Mouse (Mus musculus) embryonic facial prominence, embryonic 14.5 days (tissue): ENCODE measurements around the gene Dbil5. TPM values are rescaled to one million over a fixed set of nuclear protein-coding genes. Genes with fewer than 3 reads are reported as not detected.
A peak's percentile ranks its signal among the peaks of the same experiment; 100 is the strongest.

ENCODE experiments used
- ATAC-seq: fragments of 200-750 bp; cut with Nextera tagmentation; 2 replicates; pipeline ENCODE4 v1.8.0; 2017; ENCODE audit warnings: low read depth, moderate number of reproducible peaks, moderate TSS enrichment
- DNase-seq: peaks from one replicate; pipeline ENCODE4 v3.0.0-alpha.2; 2015; ENCODE audit warnings: low spot score
- H3K27ac ChIP-seq: fragments of 300-500 bp; sonication (generic); replicated peaks from 2 replicates; pipeline ENCODE4 v1.5.1; 2014; ENCODE audit warnings: low read depth, mild to moderate bottlenecking, low read length, moderate library complexity
- H3K27me3 ChIP-seq: fragments of 300-500 bp; sonication (generic); replicated peaks from 2 replicates; pipeline ENCODE4 v1.6.1; 2014; ENCODE audit warnings: low read length; ENCODE audit not compliant: control insufficient read depth, insufficient read depth
- H3K36me3 ChIP-seq: fragments of 300-500 bp; sonication (generic); 2 replicates; pipeline ENCODE4 v1.6.1; 2014; ENCODE audit warnings: low read length, mixed read lengths; ENCODE audit not compliant: control insufficient read depth, insufficient read depth
- H3K4me1 ChIP-seq: fragments of 300-500 bp; sonication (generic); 2 replicates; pipeline ENCODE4 v1.6.1; 2014; ENCODE audit warnings: antibody characterized with exemption, low read length; ENCODE audit not compliant: control insufficient read depth, insufficient read depth
- H3K4me2 ChIP-seq: fragments of 300-500 bp; sonication (generic); 2 replicates; pipeline ENCODE4 v1.6.1; 2014; ENCODE audit warnings: low read depth, mild to moderate bottlenecking, low read length, moderate library complexity, mixed read lengths
- H3K4me3 ChIP-seq: fragments of 300-500 bp; sonication (generic); 2 replicates; pipeline ENCODE4 v1.5.1; 2014; ENCODE audit warnings: low read depth, mild to moderate bottlenecking, low read length
- H3K9ac ChIP-seq: fragments of 300-500 bp; sonication (generic); 2 replicates; pipeline ENCODE4 v1.6.1; 2014; ENCODE audit warnings: low read depth, mild to moderate bottlenecking, low read length, moderate library complexity, mixed read lengths
- H3K9me3 ChIP-seq: fragments of 300-500 bp; sonication (generic); 2 replicates; pipeline ENCODE4 v1.6.1; 2016; ENCODE audit warnings: low read length; ENCODE audit not compliant: control insufficient read depth
- WGBS: fragments of 180-500 bp; shearing (Covaris S2); extraction: QIAGEN DNeasy Blood & Tissue Kit; methylation state at CpG from one replicate; pipeline ENCODE4 v1.1.7; 2014; 5-methylcytosine and 5-hydroxymethylcytosine counted together
- polyA plus RNA-seq: library from polyadenylated mRNA; unstranded; fragments of >200 nt; fragmentation: Nextera tagmentation; extraction: Ambion mirVana; gene quantifications from 2 replicates; pipeline ENCODE4 v1.2.1, GENCODE M21; 2014

Gene Dbil5
- polyA plus RNA-seq, 1 experiment from 2014 or later = 0.96 TPM

DNA sequence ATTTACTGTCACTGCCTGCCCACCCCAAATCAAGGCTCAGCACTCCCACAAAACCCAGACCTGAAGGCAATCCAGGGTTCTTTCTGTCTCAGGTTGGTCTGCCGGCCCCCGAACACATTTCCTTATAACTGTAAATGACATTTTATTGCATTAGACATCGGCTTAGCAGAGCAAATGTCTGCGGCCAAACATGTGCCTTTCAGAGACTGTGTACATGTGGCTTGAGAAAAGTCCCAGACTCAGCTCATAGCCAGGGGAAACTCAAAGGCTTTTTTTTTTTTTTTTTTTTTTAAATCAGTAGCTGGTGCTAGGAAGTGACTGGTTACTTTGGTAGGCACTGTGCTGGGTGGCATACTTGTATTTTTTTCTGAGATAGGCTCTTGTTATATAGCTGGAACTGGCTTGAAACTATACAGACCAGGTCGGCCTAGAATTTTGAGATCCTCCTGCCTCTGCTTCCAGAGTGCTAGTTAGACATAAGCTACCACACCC is 1.3 kb upstream of the Dbil5 start:
- DNase-seq (no peak), ATAC-seq (no peak)
- Histone ChIP-seq H3K27ac (peak overlapping the region; percentile 97), H3K9me3 (no peaks in the 10 kb centered on the region), H3K4me2 (peak overlapping the region; percentile 71), H3K4me3 (peak overlapping the region; percentile 86), H3K27me3 (no peaks in the 10 kb centered on the region), H3K36me3 (peaks cover 34% of the 10 kb centered on the region), H3K4me1 (0 out of 2 replicates have a peak, but pooled peaks cover 3% of the 10 kb centered on the region), H3K9ac (no peak overlapping the region; the same call in 1 of the 2 replicates)
- 90% methylated on average over 5 of the region's 5 CpGs for WGBS

DNA sequence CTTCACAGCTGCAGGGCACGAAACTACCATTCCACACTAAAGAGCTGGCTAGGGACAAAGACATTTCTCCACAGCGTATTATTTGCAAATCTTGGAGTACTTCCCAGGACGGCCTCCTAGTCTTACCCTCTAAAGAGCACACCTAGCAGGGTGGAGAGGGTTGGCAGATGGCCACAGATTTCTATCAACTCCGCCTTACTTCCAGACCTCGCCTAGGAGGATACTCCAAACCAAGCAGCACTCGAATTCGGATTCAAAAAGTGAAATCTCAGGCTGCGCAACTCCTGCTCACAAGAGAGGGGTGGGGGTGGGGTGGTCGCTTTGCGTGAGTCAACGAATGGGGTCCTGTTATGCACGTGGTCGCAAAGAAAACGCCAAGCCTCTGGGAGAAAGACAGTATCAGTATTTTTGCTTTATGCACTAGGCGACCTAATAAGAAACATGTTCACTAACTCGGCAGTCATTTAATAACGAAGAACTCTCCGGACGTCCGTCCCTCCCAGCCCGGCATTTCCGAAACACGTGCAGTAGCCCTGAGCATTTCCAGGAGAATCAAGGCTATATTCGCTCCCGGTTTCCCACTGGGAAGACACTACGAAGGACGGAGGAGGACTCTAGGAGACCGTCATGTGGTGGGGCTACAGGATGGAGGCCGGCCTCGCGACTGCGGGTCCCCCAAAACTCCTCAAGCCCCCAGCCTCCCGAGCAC is 573 bp upstream of the Dbil5 start:
- 2% methylated on average over 32 of the region's 33 CpGs for whole genome bisulfite sequencing
- no peaks in the 10 kb centered on the region for H3K9me3 ChIP-seq
- peak overlapping the region; percentile 93 for H3K9ac ChIP-seq
- no peaks in the 10 kb centered on the region for H3K27me3 ChIP-seq
- peak overlapping the region; percentile 97 for H3K27ac ChIP-seq
- DNase-seq = peak; percentile 91
- H3K4me2 ChIP-seq = peak overlapping the region; percentile 71
- peak overlapping the region; percentile 86 for H3K4me3 ChIP-seq
- H3K4me1 ChIP-seq = 0 out of 2 replicates have a peak, but pooled peaks cover 3% of the 10 kb centered on the region
- peaks cover 38% of the 10 kb centered on the region for H3K36me3 ChIP-seq
- ATAC-seq = peak; percentile 48

DNA sequence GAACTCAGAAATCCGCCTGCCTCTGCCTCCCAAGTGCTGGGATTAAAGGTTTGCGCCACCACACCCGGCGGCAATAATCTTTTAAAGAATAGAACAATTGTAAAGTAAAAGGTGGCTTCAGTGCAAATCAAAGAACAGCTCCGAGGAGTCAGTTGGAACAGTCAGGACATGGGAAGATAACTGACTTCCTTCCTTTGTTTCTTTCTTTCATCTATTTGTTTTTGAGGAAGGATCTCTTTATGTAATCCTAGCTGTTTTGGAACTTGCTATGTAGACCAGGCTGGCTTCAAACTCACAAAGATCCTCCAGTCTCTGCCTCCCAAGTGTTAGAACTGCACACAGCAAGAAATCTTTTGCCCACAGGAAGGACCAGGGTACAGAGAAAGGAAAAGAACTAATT is 7.2 kb downstream of the Dbil5 start:
- no peak overlapping the region for H3K27ac ChIP-seq
- no peak overlapping the region for H3K9ac ChIP-seq
- no peaks in the 10 kb centered on the region for H3K9me3 ChIP-seq
- H3K4me3 ChIP-seq = no peak overlapping the region
- ATAC-seq = no peak
- 95% methylated on average over 5 of the region's 5 CpGs for WGBS
- no peak overlapping the region for H3K4me2 ChIP-seq
- no peaks in the 10 kb centered on the region for H3K27me3 ChIP-seq
- H3K36me3 ChIP-seq = peaks cover 61% of the 10 kb centered on the region
- no peaks in the 10 kb centered on the region for H3K4me1 ChIP-seq
- no peak for DNase-seq

DNA sequence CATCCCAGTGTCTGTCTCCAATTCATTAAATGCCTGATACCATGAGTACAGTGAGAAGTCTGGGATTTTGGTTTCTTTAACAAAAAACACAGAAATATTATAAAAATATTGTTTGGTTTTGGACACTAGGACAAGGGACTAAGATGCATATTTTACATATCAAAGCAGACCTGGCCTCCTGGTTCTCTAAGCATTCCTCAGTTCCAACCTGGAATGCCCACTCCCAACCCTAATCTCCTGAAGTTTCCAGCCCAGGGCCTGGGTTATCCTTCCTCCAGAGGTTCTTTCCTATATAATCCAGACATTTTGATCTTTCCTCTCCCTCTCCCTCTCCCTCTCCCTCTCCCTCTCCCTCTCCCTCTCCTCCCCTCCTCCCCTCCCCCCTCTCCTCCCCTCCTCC is 7.6 kb downstream of the Dbil5 start:
- DNase-seq = no peak

DNA sequence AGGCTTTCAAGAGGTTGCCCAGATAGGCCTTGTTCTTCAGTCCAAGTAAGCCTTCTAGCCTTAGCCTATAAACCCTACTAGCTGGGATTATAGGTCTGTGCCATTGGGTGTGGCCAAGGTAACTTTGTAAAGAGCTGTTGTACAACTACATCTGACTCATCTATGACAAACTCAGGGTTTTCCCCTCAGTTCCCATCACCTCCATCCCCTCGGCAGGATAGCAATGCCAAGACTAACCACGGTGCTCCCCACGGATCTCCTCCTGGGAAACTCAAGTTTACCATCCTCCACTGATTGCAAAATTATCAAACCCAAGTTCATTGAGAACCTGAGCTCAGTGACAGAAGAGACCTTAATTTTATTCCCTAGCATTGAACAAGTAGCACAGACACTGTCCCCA is 18.7 kb downstream of the Dbil5 start:
- Histone ChIP-seq H3K27ac (no peak overlapping the region), H3K27me3 (no peaks in the 10 kb centered on the region), H3K36me3 (peaks cover 86% of the 10 kb centered on the region), H3K9me3 (no peaks in the 10 kb centered on the region), H3K9ac (no peak overlapping the region), H3K4me1 (no peaks in the 10 kb centered on the region), H3K4me3 (no peak overlapping the region), H3K4me2 (no peak overlapping the region)
- ATAC-seq (no peak), DNase-seq (no peak)
- 92% methylated on average over 3 of the region's 3 CpGs for WGBS

More for the DNA sequence above, 7.6 kb downstream of the Dbil5 start:
- Histone ChIP-seq H3K9me3 (no peaks in the 10 kb centered on the region), H3K27me3 (no peaks in the 10 kb centered on the region), H3K4me3 (no peak overlapping the region), H3K9ac (no peak overlapping the region), H3K36me3 (peaks cover 59% of the 10 kb centered on the region), H3K4me1 (no peaks in the 10 kb centered on the region), H3K4me2 (no peak overlapping the region), H3K27ac (no peak overlapping the region)
- ATAC-seq = no peak

DNA sequence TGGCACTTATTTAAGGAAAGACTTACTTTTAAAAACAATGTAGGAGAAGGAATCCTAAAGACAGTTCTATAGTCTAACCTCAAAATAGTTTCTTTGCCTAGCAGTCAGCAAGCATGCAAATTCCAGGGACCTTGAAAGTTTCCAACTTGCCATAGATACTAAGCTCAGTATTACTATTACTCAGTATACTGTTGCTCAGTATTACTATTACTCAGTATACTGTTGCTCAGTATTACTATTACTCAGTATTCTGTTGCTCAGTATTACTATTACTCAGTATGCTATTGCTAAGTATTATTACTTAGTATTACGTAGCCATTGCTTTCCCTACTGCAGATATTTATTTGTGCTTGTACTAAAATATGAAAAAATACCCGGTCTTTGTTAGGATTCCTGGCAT is 22.3 kb downstream of the Dbil5 start:
- WGBS = 92% methylated on average over 2 of the region's 2 CpGs
- no peak for ATAC-seq
- H3K36me3 ChIP-seq = peaks cover 55% of the 10 kb centered on the region
- H3K27me3 ChIP-seq = no peaks in the 10 kb centered on the region
- H3K9me3 ChIP-seq = no peaks in the 10 kb centered on the region
- DNase-seq = no peak
- H3K9ac ChIP-seq = no peak overlapping the region
- peaks cover 12% of the 10 kb centered on the region for H3K4me1 ChIP-seq
- no peak overlapping the region for H3K4me3 ChIP-seq
- no peak overlapping the region for H3K4me2 ChIP-seq
- H3K27ac ChIP-seq = no peak overlapping the region

DNA sequence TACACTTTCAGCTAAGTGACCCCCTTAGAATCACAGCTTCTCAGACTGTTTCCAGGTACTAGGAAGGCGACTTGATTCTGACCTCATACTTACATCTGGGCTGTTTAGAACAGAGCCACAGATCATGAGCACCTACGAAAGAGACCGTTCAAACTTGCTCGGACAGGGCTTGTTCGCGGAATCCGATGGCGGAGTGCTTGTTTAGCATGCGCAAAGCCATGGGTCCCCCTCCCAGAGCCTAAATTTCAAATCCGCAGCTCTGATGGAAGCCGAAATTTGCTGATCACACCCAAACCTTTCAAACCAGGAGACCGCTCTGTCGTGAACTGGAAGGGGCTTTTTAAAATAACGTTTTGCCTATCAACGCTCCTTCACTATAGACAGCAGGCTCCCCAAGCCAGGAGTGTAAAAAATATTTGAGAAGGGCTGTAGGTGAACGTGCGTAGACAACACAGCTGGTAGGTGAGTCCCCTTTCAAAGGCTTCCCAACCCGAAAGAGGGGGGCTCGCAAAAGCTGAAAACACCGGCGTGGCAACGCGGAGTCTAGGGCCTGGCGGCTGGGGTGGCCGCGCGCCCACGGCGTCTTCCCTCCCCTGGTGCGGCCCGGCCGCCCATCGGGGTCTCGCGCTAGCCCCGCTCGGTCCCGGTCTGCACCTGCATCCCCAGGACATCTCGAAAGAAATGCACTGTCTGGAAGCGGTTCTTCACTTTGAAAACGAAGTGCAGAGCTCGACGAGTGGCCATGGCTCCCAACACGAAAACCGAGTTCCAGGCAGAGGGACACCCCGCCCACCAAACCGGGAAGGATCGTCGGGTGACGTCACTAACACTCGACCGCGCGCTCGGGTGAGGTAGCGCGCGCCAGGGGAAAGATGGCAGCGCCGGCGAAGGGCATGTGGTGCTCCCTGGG is 25.7 kb downstream of the Dbil5 start, which contains the start of the genes Mrm3 and Glod4:
TSS of gene Mrm3 (plus strand) at position 815 of the 910 bp plus-strand sequence.
TSS of gene Glod4 (minus strand) at position 825 of the 910 bp plus-strand sequence.
- ATAC-seq = peak; percentile 87
- peaks cover 14% of the 10 kb centered on the region for H3K4me1 ChIP-seq
- H3K4me2 ChIP-seq = peak within 1 kb of the TSS; percentile 72
- peak; percentile 95 for DNase-seq
- H3K9me3 ChIP-seq = no peaks in the 10 kb centered on the region
- WGBS = 1% methylated on average over 47 of the region's 61 CpGs
- H3K27ac ChIP-seq = peak within 1 kb of the TSS; percentile 78
- H3K36me3 ChIP-seq = peaks cover 39% of the 10 kb centered on the region
- peak within 1 kb of the TSS; percentile 87 for H3K9ac ChIP-seq
- peak within 1 kb of the TSS; percentile 90 for H3K4me3 ChIP-seq
- no peaks in the 10 kb centered on the region for H3K27me3 ChIP-seq

DNA sequence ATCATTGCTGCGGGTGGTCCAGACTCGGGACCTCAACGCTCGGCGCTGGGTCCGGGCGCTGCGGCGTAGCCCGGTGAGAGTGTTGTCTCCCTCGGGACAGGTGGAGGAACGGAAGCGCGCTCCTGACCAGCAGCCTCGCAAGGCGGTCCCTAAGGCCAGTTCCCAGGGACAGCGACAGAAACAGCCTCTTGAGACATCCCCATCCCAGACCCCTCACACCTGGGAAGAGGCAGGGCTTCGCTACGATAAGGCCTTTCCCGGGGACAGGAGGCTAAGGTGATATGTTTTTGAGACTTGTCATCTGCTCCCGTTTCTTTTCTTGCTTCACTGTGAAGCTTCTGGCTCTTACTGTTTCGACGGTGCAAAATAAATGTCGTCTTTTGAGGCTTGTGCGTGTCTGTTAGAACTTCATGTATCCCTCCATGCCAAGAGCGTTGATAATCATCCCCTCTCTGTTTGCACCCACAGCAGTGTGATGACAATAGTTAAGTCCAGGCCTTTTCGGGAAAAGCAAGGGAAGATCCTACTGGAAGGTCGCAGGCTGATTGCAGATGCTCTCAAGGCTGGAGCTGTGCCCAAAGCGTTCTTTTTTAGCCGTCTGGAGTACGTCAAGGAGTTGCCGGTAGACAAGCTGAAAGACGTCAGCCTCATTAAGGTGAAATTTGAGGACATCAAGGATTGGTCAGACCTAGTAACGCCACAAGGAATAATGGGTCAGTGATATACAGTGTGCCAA is 26.6 kb downstream of the Dbil5 start:
- Histone ChIP-seq H3K27me3 (no peaks in the 10 kb centered on the region), H3K4me2 (peak overlapping the region; percentile 72), H3K4me1 (peaks cover 14% of the 10 kb centered on the region), H3K27ac (peak overlapping the region; percentile 78; the same call in 1 of the 2 replicates), H3K4me3 (peak overlapping the region; percentile 90), H3K9ac (peak overlapping the region; percentile 87), H3K9me3 (no peaks in the 10 kb centered on the region), H3K36me3 (peaks cover 38% of the 10 kb centered on the region)
- DNase-seq (no peak), ATAC-seq (peak; percentile 21; the same call in 1 of the 2 replicates)
- WGBS = 1% methylated on average over 32 of the region's 34 CpGs
